Mouse (Mus musculus): ENCODE data around the gene Txnrd2. TPM values are rescaled to one million over a fixed set of nuclear protein-coding genes. Genes with fewer than 3 reads are reported as not detected.

Txnrd2 gene
- total RNA-seq (2021): 10 to 100 TPM; 24.1 to 27.4 TPM

DNA sequence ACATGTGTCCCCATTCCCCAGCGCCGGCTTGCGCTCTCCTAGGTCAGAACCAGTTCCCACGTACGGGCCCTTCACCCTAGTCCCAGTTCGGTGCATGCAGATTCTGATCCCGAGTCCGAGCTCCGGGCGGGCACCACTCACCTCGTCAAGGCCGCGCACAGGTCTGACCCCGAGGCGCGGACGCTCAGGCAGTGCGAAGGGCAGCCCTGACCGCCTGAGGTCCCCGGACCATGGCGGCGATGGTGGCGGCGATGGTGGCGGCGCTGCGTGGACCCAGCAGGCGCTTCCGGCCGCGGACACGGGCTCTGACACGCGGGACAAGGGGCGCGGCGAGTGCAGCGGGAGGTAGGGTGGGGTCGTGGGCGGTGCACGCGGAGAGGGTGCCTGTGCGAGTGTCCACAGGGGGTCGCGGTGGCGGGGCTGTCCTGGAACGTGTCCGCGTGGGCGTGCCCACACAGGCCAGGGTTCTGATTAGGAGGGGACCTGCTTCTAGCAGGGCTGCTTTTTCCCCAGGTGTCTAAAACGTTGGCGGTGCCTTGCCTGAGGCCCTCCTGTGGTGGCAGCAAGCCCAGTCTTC lies at the start of gene Txnrd2:
TSS of gene Txnrd2 (plus strand) at position 170 of the 577 bp plus-strand sequence.
- intact Hi-C loops (cut with DNase I): no loop called here
- peak; percentile 65 to 91 for DNase-seq (ENCODE audit: extremely low spot score in 1 of 2, low spot score in 2 of 2)

DNA sequence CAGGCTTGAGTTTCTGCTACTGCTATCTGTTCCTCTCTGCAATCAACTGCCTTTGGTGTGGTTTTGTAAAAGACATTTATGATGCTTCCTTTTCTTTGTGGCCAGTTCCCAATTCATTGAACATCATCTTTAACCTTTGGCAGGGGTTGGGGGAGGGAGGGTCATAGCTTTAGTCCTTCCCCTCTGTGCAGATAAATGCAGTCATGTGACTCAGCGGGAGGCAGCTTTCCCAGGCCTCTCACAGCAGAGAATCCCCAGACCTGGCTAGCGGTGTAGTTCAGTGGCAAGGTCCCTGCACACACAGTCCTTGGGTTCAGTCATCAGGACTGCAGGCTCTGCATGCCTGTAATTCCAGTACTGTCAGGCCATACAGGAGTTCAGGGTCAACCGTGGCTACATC lies 49.0 kb upstream of the Txnrd2 start:
- DNase-seq (ENCODE audit: extremely low spot score in 1 of 2, low spot score in 2 of 2): no peak
- intact Hi-C loops (cut with DNase I): no loop called here

DNA sequence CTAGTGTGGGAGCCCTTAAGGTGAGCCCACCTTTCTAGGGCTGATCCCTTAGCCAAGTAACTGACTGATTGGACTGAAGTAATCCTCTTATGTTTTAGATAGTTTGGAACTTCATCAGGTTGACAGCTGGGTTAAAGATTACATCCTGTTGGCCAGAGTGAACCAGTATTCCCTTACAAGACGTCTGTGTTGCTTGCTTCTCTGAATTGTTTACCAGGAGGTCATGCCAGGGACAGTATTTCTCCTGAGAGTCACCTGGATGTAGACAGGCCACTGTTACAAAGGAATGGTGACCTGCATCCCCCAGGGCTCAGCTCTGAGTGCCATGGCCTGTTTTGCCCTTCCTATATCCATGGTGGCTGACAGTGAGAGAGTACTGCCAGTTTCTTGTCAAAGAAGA lies 47.7 kb upstream of the Txnrd2 start:
- intact Hi-C loops (cut with DNase I): no loop called here
- no peak for DNase-seq (ENCODE audit: extremely low spot score in 1 of 2, low spot score in 2 of 2)

DNA sequence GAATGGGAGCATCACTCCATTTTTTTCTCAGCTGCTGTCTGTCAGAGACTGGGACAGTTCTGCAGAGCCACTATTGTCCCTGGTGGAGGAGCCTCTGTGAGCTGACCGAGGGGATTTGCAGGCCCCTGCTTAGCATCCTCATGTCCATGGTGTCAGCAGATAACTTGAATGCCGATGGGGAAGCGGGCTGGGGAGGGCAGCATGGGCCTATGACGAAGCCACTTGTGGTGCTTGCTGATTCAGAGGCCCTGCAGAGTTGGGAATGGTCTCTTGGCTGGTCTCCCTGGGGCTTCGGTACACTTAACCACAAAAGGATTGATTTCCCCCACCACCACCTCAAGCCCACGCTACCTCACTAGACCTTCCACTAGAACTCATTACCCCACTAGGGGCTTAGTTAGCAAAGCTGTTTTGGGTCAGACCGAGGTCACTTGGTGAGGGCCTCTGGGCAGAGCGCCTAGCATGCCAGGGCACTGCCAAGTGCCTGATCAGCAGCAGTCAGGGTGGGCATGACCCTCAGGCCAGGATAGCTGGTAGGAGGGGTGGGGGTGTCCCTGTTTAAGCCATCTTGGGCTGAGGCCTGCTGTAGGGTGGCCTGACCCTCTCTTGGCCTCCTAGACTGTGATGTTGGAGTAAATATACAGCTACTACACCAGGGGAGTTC lies 46.7 kb upstream of the Txnrd2 start:
- intact Hi-C loops (cut with DNase I): no loop called here

DNA sequence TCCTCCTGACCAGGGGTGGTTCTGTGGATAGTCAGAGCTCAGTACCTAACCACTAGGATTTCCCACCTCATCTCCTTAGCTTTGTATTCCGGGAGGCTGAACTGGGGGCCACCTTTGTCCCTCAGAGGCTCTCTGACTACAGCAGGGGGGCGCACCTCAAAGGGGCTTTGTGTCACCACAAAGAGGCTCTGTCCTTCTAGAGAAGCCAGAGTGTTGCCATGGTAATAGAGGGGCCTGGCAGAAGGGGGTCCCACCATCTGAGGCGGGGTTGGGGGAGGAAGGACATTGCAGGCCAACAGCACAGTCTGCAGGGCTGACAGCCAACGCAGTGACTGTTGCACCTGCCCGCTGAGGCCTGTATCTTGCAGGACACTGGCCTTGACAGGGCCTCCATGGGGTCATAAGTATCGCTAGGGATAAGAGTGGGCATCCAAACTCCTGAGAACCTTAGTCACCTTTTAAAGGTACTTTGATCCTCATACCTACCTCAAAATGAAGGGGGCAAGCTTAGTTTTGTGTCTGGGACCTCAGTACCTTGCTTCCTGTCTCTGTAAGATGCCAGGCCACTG lies 45.6 kb upstream of the Txnrd2 start:
- DNase-seq (ENCODE audit: extremely low spot score in 1 of 2, low spot score in 2 of 2): no peak

More for the DNA sequence above, 46.7 kb upstream of the Txnrd2 start:
- no peak for DNase-seq (ENCODE audit: extremely low spot score in 1 of 2, low spot score in 2 of 2)

DNA sequence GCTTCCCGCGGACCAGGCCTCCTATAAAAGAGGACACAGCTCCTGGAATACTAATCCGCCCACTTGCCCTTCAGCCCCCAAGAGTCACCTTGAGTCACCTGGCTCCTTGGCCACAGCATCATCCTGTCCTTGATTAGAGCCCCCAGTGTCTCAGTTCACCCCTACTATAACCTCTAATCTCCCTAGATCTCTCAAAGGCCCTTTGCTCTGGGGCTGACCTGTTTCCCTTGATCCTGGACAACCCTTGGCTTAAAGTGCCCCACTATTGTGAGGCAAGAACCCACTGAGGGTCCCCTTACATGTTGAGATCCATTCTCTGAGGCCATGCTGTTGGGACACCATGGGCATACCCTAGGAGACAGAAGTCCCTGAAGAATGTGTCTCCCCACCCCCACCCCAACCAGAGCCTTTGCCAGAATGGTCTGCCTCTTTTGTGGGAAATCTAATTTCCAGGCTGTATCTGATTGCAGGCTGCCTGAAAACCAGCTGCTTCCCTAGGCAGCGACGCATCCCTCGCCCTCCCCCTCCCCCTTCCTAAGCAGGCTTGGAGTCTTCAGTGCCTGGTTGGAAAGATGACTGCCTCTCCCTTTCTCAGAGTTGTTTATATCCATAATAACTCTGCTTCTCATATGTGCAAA lies 44.4 kb upstream of the Txnrd2 start:
- intact Hi-C loops (cut with DNase I): no loop called here
- DNase-seq (ENCODE audit: extremely low spot score in 1 of 2, low spot score in 2 of 2): no peak

More for the DNA sequence above, 45.6 kb upstream of the Txnrd2 start:
- intact Hi-C loops (cut with DNase I): no loop called here

DNA sequence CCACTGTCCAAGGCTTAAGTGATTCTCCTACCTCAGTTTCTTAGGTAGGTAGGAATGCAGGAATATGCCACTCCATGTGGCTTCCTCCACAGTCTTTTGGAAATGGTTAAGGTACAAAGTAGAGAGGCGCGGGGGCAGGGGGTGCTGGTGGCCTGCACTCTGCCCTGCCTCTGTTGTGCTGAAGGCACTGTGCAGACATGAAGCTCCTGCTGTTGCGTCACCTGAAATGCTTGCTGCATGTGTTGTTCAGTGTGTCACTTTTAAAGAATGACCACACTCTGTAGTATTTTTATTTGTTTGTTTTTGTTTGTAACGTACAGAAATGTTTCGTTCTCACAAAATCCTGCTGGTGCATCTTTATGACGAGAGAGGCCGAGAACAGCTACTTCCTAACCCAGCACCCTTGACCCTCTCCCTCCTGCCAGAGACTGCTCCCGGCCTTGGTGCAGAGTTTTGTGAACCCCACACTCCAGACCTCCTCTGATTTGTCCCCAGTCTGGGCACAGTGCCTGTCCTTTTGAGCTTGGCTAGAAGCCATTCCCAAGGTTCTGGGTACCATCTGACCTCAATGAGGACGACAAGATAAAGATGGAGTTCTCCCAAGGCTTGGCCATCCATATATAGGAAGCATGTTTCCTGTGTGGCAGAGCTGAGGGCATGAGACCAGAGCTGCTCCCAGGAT lies 43.0 kb upstream of the Txnrd2 start:
- DNase-seq (ENCODE audit: extremely low spot score in 1 of 2, low spot score in 2 of 2): no peak
- intact Hi-C loops (cut with DNase I): no loop called here

DNA sequence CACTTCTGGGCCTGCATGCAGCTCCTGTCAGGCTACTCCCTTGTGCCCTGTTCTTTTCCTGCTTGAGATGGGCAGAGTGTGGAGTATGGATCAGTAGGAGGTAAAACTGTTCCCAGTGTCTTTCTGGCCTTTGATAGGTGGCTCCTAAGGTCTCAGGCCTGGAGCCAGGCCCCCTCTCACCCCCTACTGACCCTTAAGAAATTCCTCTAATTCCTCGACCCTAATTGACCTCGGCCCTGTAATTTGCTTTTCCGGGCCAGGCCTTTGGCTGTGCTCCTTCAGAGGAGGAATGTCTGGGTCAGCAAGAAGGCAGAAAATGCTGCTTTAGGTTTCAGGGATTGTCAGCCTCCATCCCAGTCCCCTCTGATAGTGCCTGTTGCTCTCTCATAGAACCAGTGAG lies 42.4 kb upstream of the Txnrd2 start:
- no peak for DNase-seq (ENCODE audit: extremely low spot score in 1 of 2, low spot score in 2 of 2)
- intact Hi-C loops (cut with DNase I): no loop called here

DNA sequence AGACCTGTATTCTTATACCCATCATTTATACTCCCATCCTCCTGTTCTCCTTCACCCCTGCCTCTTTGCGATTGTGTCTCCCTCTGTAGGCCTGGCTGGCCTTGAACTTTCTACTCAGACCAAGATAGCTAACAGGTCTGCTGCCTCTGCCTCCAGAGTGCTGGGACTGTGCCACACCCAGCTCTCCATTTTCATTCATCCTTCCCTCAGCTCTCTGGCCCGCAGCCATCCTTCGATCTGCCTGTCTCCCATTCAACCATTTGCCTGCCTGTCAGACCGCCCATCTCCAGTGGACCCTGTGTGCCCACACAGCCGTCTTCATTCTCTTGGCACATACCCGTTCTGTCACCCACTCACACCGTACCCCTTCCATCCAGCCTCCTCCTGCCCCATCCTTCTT lies 42.0 kb upstream of the Txnrd2 start:
- intact Hi-C loops (cut with DNase I): no loop called here
- no peak for DNase-seq (ENCODE audit: extremely low spot score in 1 of 2, low spot score in 2 of 2)

DNA sequence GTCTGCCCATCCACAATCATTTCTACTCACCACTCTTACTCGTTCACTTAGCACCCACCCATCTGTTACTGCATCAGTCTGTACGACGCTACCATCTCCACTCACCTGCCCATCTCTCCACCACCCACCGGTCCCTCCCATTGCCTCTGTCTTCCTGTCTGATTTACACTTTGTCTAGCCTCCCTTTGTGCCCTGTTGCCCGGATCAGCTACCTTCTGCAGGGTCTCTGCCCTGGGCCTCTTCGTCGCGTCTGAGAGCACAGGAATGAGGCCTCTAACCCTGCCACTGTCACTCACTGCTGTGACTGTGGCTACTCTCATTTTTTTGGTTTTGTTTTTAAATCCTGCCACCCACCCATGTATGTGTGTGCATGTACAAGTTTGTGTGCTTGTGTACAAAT lies 41.5 kb upstream of the Txnrd2 start:
- no peak for DNase-seq (ENCODE audit: extremely low spot score in 1 of 2, low spot score in 2 of 2)
- intact Hi-C loops (cut with DNase I): no loop called here

DNA sequence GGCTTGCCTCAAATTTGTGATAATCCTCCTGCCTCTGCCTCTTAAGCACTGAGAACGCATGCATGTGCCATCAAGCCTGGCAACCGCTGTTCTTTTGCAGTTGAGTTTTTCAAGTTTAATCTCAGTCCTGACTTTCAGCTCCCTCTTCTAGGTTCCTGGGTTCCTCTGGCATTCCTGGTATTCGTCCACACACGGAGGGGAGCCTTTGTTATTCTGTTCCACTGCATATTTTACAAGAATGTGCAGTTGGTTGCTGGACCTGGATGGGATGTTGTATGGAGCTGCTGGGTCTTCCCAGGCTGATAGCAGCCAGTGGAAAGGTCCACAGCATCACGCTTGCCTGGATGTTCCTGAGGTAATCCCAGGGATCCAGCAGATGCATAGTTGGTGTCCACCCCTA lies 40.8 kb upstream of the Txnrd2 start:
- intact Hi-C loops (cut with DNase I): no loop called here
- no peak for DNase-seq (ENCODE audit: extremely low spot score in 1 of 2, low spot score in 2 of 2)

DNA sequence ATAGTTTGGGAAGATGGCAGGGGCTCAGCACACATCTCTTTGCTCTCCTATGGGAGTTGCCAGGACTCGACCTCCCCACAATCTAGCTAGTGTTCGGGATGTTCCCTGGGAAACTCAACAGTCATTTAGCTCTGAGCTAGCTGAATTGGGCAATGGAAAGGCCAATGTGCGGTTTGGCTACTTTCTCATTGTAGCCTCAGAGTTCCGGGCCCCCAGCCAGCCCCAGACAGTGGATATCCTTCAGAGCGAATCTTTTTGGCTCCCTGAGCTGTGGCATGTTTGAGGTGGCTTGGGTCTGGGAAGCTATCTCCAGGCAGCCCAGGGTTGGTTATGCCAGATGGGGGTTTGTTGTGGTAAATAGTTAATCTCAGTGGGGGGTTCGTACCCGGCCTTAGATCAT lies 39.7 kb upstream of the Txnrd2 start:
- no peak for DNase-seq (ENCODE audit: extremely low spot score in 1 of 2, low spot score in 2 of 2)
- intact Hi-C loops (cut with DNase I): no loop called here

DNA sequence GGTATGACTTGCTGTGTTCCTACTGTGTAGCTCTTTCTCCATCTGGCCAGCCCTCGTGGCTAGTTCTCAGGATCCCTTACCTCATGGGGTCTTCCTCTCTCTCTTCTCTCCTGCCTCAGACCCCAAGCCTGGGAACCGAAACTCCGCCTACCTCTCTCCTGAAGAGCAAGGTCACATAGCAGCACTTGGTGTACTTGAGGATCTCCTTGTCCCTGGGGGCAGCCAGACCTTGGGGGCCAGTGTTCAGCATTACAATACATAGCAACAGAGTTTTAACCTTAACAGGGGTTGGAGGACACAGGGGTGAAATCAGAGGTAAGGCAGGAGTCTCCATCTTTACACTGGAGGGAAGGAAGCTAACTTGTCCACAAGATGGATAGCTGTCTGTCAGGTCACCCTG lies 39.2 kb upstream of the Txnrd2 start:
- intact Hi-C loops (cut with DNase I): no loop called here
- DNase-seq (ENCODE audit: extremely low spot score in 1 of 2, low spot score in 2 of 2): no peak

DNA sequence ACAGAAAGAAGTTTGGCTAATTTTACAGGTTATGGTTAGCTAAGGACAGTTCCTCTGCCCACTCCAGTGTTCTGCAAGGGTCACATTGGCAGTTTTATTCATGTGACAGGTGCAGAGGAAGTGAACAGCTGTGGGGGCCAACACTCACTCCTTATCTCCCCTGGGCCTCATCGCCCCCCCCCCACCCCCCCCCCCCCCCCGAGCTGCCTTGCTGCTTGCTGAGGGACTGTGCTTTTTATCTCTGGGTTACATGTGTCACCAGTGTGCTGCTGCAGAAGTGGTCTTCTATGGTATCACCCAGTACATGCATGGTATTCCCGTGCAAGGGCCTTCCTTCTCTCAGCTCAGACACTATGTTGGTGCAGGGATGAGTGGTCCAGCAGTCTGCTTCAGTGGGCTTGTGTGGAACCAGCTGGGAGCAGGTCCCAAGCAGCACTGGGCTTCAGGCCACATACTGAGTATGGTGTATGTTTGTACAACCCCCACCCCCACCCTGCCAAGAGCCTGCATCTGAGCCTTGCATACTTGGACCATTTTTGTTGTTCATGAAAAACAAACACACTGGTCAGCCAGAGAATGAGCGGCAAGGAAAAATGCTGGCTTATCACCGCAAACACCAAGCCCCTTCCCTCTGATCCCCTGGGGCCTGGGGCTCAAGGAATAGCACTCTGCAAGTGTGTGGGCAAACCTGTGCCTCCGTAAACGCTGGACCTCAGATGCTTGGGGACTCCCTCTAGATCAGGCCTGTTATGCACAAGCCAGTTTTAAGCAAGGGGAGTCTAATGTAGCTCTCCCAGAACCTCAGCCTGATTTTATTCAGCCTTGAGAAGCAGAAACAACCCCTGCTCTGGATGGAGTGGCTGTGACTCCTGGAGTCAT lies 38.2 kb upstream of the Txnrd2 start:
- no peak for DNase-seq (ENCODE audit: extremely low spot score in 1 of 2, low spot score in 2 of 2)
- intact Hi-C loops (cut with DNase I): no loop called here

DNA sequence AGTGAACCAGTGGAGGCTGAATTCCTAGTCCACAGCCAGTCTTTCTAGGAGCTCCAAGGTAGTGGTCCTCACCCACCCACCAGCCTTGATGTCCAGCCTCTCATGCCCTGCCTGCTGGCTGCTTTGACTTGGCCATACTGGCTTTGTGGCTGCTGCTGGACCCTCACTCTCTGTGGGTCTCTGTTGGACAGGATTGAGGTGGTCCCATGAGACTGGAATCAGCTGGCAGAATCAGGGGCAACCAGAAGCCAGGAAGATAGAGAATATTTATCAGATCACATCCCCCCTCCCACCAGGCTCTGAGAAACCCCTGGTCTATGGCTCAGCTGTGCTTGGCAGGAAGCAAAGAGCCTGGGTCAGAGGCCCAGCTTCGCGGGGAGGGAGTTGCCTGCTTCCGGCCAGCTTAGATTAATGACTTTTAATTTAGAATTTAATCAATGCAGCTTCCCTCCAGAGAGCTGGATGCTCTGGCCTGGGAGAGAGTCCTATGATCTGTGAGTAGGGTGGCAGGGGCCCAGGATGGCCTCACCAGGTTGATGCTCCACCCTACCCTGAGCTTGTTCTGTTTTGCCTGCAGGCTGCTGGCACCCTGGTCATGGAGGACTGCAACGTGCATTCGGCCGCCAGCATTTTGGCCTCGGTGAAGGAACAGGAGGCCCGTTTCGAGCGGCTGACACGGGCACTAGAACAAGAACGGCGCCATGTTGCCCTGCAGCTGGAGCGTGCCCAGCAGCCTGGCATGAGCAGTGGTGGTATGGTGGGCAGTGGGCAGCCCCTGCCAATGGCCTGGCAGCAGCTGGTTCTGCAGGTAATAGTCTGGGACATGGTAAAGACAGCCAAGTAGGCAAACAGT lies 37.4 kb upstream of the Txnrd2 start:
- intact Hi-C loops (cut with DNase I): no loop called here
- DNase-seq (ENCODE audit: extremely low spot score in 1 of 2, low spot score in 2 of 2): no peak

DNA sequence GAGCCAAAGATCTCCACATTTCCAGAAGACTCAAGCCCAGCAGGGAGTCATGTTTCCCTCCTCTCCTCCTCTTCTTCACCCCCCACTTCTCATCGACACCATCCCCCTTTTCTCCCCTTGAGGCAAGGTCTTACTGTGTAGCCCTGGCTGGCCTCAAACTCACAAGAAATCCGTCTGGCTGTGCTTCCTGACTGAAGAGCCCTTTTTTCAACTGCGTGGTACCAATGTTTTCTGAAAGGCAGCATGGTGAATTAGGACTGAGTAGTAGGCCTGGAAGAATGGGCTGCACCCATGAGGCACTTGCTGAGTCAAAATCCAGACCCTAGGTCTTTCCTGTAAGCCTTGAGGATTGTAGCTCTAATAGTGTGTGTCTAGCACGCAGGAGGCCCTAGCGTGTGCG lies 35.8 kb upstream of the Txnrd2 start:
- intact Hi-C loops (cut with DNase I): no loop called here
- DNase-seq (ENCODE audit: extremely low spot score in 1 of 2, low spot score in 2 of 2): no peak

DNA sequence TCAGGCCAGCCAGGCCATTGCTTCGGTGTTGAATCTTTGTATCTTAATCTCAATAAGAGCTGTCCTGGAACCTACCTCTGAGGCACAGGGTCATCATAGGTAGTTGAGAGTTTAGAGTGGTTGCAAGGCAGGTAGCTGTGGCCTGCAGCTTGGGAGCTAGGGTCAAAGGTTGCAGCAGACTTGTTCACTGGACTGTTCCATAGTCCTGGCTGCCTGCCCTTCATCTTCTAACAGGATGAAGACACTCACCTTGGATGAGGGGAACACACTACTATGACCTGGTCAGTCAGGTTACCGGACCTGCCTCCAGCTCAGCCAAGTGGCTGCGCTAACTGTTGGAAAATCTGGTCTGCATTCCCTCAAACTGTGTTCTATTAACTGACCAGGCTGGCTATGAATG lies 35.1 kb upstream of the Txnrd2 start:
- no peak for DNase-seq (ENCODE audit: extremely low spot score in 1 of 2, low spot score in 2 of 2)
- intact Hi-C loops (cut with DNase I): no loop called here

DNA sequence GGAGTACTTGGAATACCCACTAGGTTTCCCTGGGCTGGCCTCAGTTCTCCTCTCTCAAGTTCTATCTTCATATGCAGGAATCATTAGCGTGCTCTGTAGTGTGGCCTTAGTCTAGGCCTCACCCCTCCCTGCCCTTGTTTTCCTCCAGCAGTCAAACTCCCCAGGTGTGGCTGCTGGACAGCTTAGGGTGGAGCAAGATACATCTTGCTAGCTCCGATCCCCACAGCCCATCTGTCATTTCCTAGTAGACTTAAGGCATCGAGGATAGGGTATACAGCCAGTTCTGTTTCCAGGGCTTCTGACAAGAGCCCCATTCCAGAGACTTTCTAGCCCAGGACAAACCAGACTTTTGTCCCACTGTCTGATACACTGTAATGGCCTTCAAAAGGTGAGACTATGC lies 34.5 kb upstream of the Txnrd2 start:
- intact Hi-C loops (cut with DNase I): no loop called here
- no peak for DNase-seq (ENCODE audit: extremely low spot score in 1 of 2, low spot score in 2 of 2)

Data from left cerebral cortex, postnatal 10 days (tissue).